Mouse (Mus musculus) limb, embryonic 12.5 days (tissue): ENCODE measurements around the gene Mettl13. TPM values are rescaled to one million over a fixed set of nuclear protein-coding genes. Genes with fewer than 3 reads are reported as not detected.

ENCODE experiments used
- ATAC-seq: fragments of 200-750 bp; cut with Nextera tagmentation; 2 replicates; pipeline ENCODE4 v1.8.0; 2017; ENCODE audit warnings: low read depth, moderate TSS enrichment; ENCODE audit not compliant: insufficient number of reproducible peaks, insufficient read depth, low FRiP score, low TSS enrichment
- H3K27ac ChIP-seq: fragments of 300-500 bp; sonication (generic); 2 replicates; pipeline ENCODE4 v1.5.1; 2016; ENCODE audit warnings: mild to moderate bottlenecking, moderate library complexity
- H3K27me3 ChIP-seq: fragments of 300-500 bp; sonication (generic); 2 replicates; pipeline ENCODE4 v1.6.1; 2016; ENCODE audit warnings: mild to moderate bottlenecking, moderate library complexity
- H3K36me3 ChIP-seq: fragments of 300-500 bp; sonication (generic); 2 replicates; pipeline ENCODE4 v1.6.1; 2016; ENCODE audit warnings: mild to moderate bottlenecking, moderate library complexity
- H3K4me1 ChIP-seq: fragments of 300-500 bp; sonication (generic); replicated peaks from 2 replicates; pipeline ENCODE4 v1.6.1; 2016
- H3K4me2 ChIP-seq: fragments of 300-500 bp; sonication (generic); 2 replicates; pipeline ENCODE4 v1.6.1; 2016; ENCODE audit warnings: mild to moderate bottlenecking, moderate library complexity
- H3K4me3 ChIP-seq: fragments of 300-500 bp; sonication (generic); replicated peaks from 2 replicates; pipeline ENCODE4 v1.5.1; 2016; ENCODE audit warnings: mild to moderate bottlenecking
- H3K9ac ChIP-seq: fragments of 300-500 bp; sonication (generic); replicated peaks from 2 replicates; pipeline ENCODE4 v1.6.1; 2016; ENCODE audit warnings: mild to moderate bottlenecking, moderate library complexity
- H3K9me3 ChIP-seq: fragments of 300-500 bp; sonication (generic); 2 replicates; pipeline ENCODE4 v1.6.1; 2016; ENCODE audit warnings: mild to moderate bottlenecking, moderate library complexity
- WGBS: fragments of 180-500 bp; shearing (Covaris S2); methylation state at CpG from one replicate; pipeline ENCODE4 v1.1.7; 2016; 5-methylcytosine and 5-hydroxymethylcytosine counted together
- polyA plus RNA-seq: library from polyadenylated mRNA; unstranded; fragments of >200 nt; fragmentation: Nextera tagmentation; extraction: Ambion mirVana; gene quantifications from 2 replicates; pipeline ENCODE4 v1.2.1, GENCODE M21; 2016

Mettl13 gene
- polyA plus RNA-seq, 1 experiment from 2014 or later = 32.6 TPM

GRCm38 (mm10) chr1:162567351-162567750 lies 19.0 kb upstream of the Mettl13 start:
- Histone ChIP-seq H3K4me3 (no peak overlapping the region), H3K27me3 (no peaks in the 10 kb centered on the region), H3K9ac (no peak overlapping the region), H3K27ac (no peak overlapping the region), H3K9me3 (no peaks in the 10 kb centered on the region), H3K4me1 (peaks cover 20% of the 10 kb centered on the region), H3K36me3 (no peaks in the 10 kb centered on the region), H3K4me2 (peak overlapping the region; percentile 19; the same call in 1 of the 2 replicates)
- ATAC-seq = no peak
- 26% methylated on average over 3 of the region's 3 CpGs for WGBS

DNA sequence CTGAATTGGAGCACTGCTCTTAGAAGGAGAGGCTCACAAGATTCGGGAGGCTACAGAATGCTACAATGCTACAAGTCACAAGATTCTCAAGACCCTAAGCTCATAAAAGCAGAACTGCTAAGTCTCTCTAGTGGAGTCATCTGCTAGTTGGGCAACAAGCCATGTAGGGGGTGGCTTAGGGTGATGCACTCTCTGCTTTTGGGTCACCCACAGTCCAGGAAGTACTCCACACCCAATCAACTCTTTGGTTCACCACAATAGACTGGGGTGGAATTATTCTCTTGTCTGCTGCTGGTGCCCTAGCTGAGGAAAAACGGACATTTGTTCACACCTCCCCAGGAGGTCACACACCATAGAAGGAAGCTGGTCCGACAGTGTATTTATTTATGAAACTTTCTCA lies 16.6 kb upstream of the Mettl13 start:
- Histone ChIP-seq H3K36me3 (no peaks in the 10 kb centered on the region), H3K9ac (no peak overlapping the region), H3K27ac (no peak overlapping the region), H3K27me3 (no peaks in the 10 kb centered on the region), H3K9me3 (no peaks in the 10 kb centered on the region), H3K4me1 (peaks cover 14% of the 10 kb centered on the region), H3K4me2 (no peak overlapping the region), H3K4me3 (no peak overlapping the region)
- ATAC-seq = no peak
- 48% methylated on average over 3 of the region's 3 CpGs for WGBS

DNA sequence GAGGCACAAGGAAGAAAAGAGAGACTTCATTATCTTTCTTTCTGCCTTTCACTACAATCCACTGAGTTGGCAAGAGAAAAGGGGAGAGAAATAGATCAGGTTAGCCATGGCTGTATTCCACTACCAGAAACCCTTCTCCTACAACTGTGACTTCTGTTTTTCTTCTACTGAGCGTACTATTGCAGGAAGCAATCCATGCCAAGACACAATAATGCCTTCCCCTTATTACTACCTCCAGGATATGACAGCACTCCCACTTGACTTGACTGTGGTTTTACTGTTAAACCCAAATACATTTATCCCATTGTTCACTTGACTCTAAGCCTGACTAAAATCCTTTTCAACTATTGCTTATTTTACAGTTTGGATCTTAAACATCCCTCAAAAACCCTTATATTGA lies 14.9 kb upstream of the Mettl13 start:
- no peak overlapping the region for H3K9ac ChIP-seq
- no peak overlapping the region for H3K4me3 ChIP-seq
- 89% methylated on average over 1 of the region's 1 CpGs for WGBS
- H3K4me2 ChIP-seq = no peak overlapping the region
- no peak for ATAC-seq
- no peak overlapping the region for H3K27ac ChIP-seq
- H3K27me3 ChIP-seq = no peaks in the 10 kb centered on the region
- no peaks in the 10 kb centered on the region for H3K9me3 ChIP-seq
- no peaks in the 10 kb centered on the region for H3K36me3 ChIP-seq
- H3K4me1 ChIP-seq = peaks cover 9% of the 10 kb centered on the region

- WGBS = 81% methylated on average over 3 of the region's 3 CpGs
- Histone ChIP-seq H3K27me3 (no peaks in the 10 kb centered on the region), H3K4me1 (no peaks in the 10 kb centered on the region), H3K4me2 (no peak overlapping the region), H3K4me3 (no peak overlapping the region), H3K9ac (no peak overlapping the region), H3K9me3 (no peaks in the 10 kb centered on the region), H3K36me3 (no peaks in the 10 kb centered on the region), H3K27ac (no peak overlapping the region)
- ATAC-seq = no peak
These were observed 5.8 kb upstream of the Mettl13 start for GRCm38 (mm10) chr1:162554193-162554592.

GRCm38 (mm10) chr1:162552956-162553355 lies 4.6 kb upstream of the Mettl13 start:
- Histone ChIP-seq H3K4me3 (no peak overlapping the region), H3K27me3 (no peaks in the 10 kb centered on the region), H3K36me3 (no peaks in the 10 kb centered on the region), H3K4me2 (no peak overlapping the region), H3K9me3 (no peaks in the 10 kb centered on the region), H3K9ac (no peak overlapping the region), H3K4me1 (no peaks in the 10 kb centered on the region), H3K27ac (no peak overlapping the region)
- ATAC-seq = no peak
- WGBS = 86% methylated on average over 9 of the region's 9 CpGs

GRCm38 (mm10) chr1:162549615-162550283 lies 1.4 kb upstream of the Mettl13 start:
- Histone ChIP-seq H3K36me3 (peaks cover 16% of the 10 kb centered on the region), H3K4me1 (peaks cover 10% of the 10 kb centered on the region), H3K4me3 (no peak overlapping the region), H3K4me2 (no peak overlapping the region), H3K27me3 (no peaks in the 10 kb centered on the region), H3K9me3 (no peaks in the 10 kb centered on the region), H3K9ac (no peak overlapping the region), H3K27ac (no peak overlapping the region)
- 81% methylated on average over 5 of the region's 5 CpGs for WGBS
- ATAC-seq = no peak

DNA sequence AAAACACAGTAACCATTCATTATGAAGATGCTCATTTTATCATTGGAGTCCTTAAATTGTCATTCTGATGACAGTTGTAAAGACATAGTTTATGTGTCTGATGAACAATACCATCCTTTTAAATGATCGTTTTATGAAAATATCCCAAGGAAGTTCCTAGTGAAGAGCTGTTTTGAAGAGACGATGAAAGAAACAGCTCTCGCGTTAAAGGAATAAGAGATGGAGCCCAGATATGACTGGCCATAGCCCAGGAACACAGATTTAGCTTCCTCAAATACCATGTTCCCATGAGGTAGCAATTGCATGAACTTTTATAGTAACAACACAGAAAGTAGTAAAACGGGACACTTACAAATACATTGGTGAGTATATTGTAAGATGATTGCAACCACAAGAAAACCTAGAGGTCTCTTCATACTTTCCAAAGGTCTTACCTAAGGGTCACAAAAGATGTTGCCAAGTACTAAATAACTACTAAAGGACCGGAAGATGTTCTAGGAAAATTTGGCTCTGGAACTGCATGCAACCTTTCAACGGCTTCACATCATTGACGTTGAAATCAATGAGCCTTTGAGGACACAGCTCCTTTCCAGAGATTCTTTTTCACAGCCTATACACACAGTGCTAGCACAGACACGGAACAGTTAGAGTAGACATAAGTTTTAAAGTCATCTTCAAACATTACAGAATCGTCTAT lies 714 bp upstream of the Mettl13 start:
- Histone ChIP-seq H3K4me3 (peak overlapping the region; percentile 72), H3K9me3 (no peaks in the 10 kb centered on the region), H3K36me3 (peaks cover 23% of the 10 kb centered on the region), H3K9ac (peak overlapping the region; percentile 60; the same call in 1 of the 2 replicates), H3K27me3 (no peaks in the 10 kb centered on the region), H3K4me2 (peak overlapping the region; percentile 91), H3K27ac (peak overlapping the region; percentile 77), H3K4me1 (peaks cover 10% of the 10 kb centered on the region)
- no peak for ATAC-seq
- WGBS = 71% methylated on average over 10 of the region's 10 CpGs

DNA sequence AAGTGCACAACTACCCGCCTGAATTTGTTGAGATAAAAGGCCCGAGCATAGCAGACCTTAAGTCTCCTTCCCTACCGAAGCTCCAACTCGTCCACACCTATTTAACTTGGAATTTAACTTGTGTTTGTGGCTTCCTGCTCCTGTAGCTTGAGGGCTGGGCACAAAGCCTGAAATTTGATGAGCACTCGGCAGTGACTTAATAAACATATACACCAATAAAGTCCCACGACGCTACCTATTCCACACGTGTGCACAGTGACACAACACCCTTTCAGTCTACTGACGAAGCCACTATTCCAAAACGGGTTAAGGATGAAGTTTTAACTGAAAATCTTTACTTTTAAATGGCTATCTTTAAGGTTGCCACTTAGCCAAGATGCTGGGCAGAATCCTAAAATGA lies 744 bp downstream of the Mettl13 start:
- Histone ChIP-seq H3K9me3 (no peaks in the 10 kb centered on the region), H3K27ac (peak overlapping the region; percentile 64; the same call in 1 of the 2 replicates), H3K4me2 (peak overlapping the region; percentile 91), H3K36me3 (peaks cover 36% of the 10 kb centered on the region), H3K4me3 (peak overlapping the region; percentile 72), H3K9ac (peak overlapping the region; percentile 60), H3K4me1 (peaks cover 10% of the 10 kb centered on the region), H3K27me3 (no peaks in the 10 kb centered on the region)
- ATAC-seq = no peak
- WGBS = 7% methylated on average over 10 of the region's 10 CpGs

- WGBS = 92% methylated on average over 1 of the region's 1 CpGs
- H3K9me3 ChIP-seq = no peaks in the 10 kb centered on the region
- no peak overlapping the region for H3K27ac ChIP-seq
- H3K4me3 ChIP-seq = no peak overlapping the region
- no peak for ATAC-seq
- H3K36me3 ChIP-seq = peaks cover 79% of the 10 kb centered on the region
- no peak overlapping the region for H3K9ac ChIP-seq
- H3K27me3 ChIP-seq = no peaks in the 10 kb centered on the region
- peaks cover 10% of the 10 kb centered on the region for H3K4me1 ChIP-seq
- no peak overlapping the region for H3K4me2 ChIP-seq
These were observed 5.1 kb downstream of the Mettl13 start for GRCm38 (mm10) chr1:162543231-162543630.

GRCm38 (mm10) chr1:162533766-162534560 lies 14.4 kb downstream of the Mettl13 start:
- Histone ChIP-seq H3K9ac (no peak overlapping the region), H3K4me3 (no peak overlapping the region), H3K9me3 (no peaks in the 10 kb centered on the region), H3K4me1 (no peaks in the 10 kb centered on the region), H3K4me2 (no peak overlapping the region), H3K36me3 (peaks cover 70% of the 10 kb centered on the region), H3K27me3 (no peaks in the 10 kb centered on the region), H3K27ac (no peak overlapping the region)
- ATAC-seq = no peak
- whole genome bisulfite sequencing = 92% methylated on average over 14 of the region's 14 CpGs

DNA sequence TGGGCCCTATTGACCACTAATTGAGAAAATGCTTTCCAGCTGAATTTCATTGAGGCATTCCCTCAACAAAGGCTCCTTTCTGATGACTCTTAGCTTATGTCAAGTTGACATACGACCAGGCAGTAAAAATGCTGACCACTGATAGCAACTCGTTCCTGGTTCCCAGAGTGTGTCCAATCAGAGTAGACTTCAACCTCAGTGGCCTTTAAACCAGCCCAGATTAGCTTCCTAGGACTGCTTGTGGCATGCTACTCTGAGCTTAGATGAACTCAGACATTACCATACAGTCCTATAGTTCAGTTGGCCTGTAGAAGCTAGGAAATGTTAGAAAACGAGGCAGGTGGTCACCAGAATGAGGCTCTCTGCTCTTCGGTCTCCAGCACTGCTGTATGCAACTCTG lies 16.0 kb downstream of the Mettl13 start:
- ATAC-seq = no peak
- H3K27ac ChIP-seq = no peak overlapping the region
- H3K9me3 ChIP-seq = peaks cover 8% of the 10 kb centered on the region; the same call in 1 of the 2 replicates
- no peaks in the 10 kb centered on the region for H3K4me1 ChIP-seq
- no peak overlapping the region for H3K9ac ChIP-seq
- peaks cover 57% of the 10 kb centered on the region for H3K36me3 ChIP-seq
- no peak overlapping the region for H3K4me3 ChIP-seq
- no peaks in the 10 kb centered on the region for H3K27me3 ChIP-seq
- 71% methylated on average over 4 of the region's 4 CpGs for WGBS
- H3K4me2 ChIP-seq = no peak overlapping the region
